Mouse (Mus musculus): ENCODE data around the gene Fmo1.
A peak's percentile ranks its signal among the peaks of the same experiment; 100 is the strongest.

Fmo1 gene

GRCm38 (mm10) chr1:162862328-162862727 lies 4.1 kb downstream of the Fmo1 start:
- no peak for DNase-seq (ENCODE audit: low spot score)

GRCm38 (mm10) chr1:162859996-162860605 lies 6.3 kb downstream of the Fmo1 start:
- DNase-seq (ENCODE audit: low spot score): no peak

- DNase-seq (ENCODE audit: low spot score): no peak
Measured at GRCm38 (mm10) chr1:162859545-162859976, 6.8 kb downstream of the Fmo1 start.

- DNase-seq (ENCODE audit: low spot score): no peak
Measured at GRCm38 (mm10) chr1:162858748-162859130, 7.7 kb downstream of the Fmo1 start.

GRCm38 (mm10) chr1:162857766-162858747 lies 8.4 kb downstream of the Fmo1 start:
- no peak for DNase-seq (ENCODE audit: low spot score)

GRCm38 (mm10) chr1:162853812-162854482 lies 12.5 kb downstream of the Fmo1 start:
- DNase-seq (ENCODE audit: low spot score): no peak

- no peak for DNase-seq (ENCODE audit: low spot score)
Measured at GRCm38 (mm10) chr1:162847554-162847953, 18.9 kb downstream of the Fmo1 start.

GRCm38 (mm10) chr1:162840211-162840610 lies 26.2 kb downstream of the Fmo1 start:
- no peak for DNase-seq (ENCODE audit: low spot score)

- no peak for DNase-seq (ENCODE audit: low spot score)
Measured at GRCm38 (mm10) chr1:162838976-162839375, 27.4 kb downstream of the Fmo1 start.

GRCm38 (mm10) chr1:162834342-162834741 lies 32.1 kb downstream of the Fmo1 start:
- no peak for DNase-seq (ENCODE audit: low spot score)

- no peak for DNase-seq (ENCODE audit: low spot score)
Measured at GRCm38 (mm10) chr1:162832574-162832953, 33.8 kb downstream of the Fmo1 start.

- DNase-seq (ENCODE audit: low spot score): no peak
Measured at GRCm38 (mm10) chr1:162831838-162832573, 34.4 kb downstream of the Fmo1 start.

GRCm38 (mm10) chr1:162819280-162819679 lies 47.1 kb downstream of the Fmo1 start:
- peak; percentile 21 for DNase-seq (ENCODE audit: low spot score)

- DNase-seq (ENCODE audit: low spot score): no peak
Measured at GRCm38 (mm10) chr1:162815381-162816127, 50.9 kb downstream of the Fmo1 start.

GRCm38 (mm10) chr1:162814932-162815331 lies 51.5 kb downstream of the Fmo1 start:
- DNase-seq (ENCODE audit: low spot score): no peak

- peak; percentile 12 for DNase-seq (ENCODE audit: low spot score)
Measured at GRCm38 (mm10) chr1:162813836-162814156, 52.6 kb downstream of the Fmo1 start, which contains the start of gene Fmo4. Fmo4 (minus strand) TSS chr1:162813972.

- no peak for DNase-seq (ENCODE audit: low spot score)
Measured at GRCm38 (mm10) chr1:162813143-162813835, 53.1 kb downstream of the Fmo1 start.

- no peak for DNase-seq (ENCODE audit: low spot score)
Measured at GRCm38 (mm10) chr1:162808541-162808940, 57.9 kb downstream of the Fmo1 start.

- DNase-seq (ENCODE audit: low spot score): no peak
Measured at GRCm38 (mm10) chr1:162807441-162807840, 59.0 kb downstream of the Fmo1 start.

- no peak for DNase-seq (ENCODE audit: low spot score)
Measured at GRCm38 (mm10) chr1:162805011-162805410, 61.4 kb downstream of the Fmo1 start.

- DNase-seq (ENCODE audit: low spot score): no peak
Measured at GRCm38 (mm10) chr1:162796441-162796840, 70.0 kb downstream of the Fmo1 start.
